ENCODE assay signal across 7 mouse cellular contexts in genomic region chr10:120111691-120112319, GRCm38 (mm10). TPM values are rescaled to one million over a fixed set of nuclear protein-coding genes. Genes with fewer than 3 reads are reported as not detected.
DNase-seq lines count a peak whose midpoint lies in the region; ATAC-seq and TF ChIP-seq lines count a peak whose summit lies in the region.

No protein-coding gene starts in this region.

- peak overlapping the region; percentile 86; the same call in 1 of the 2 replicates for H3K4me3 ChIP-seq in spleen, adult 2 months (ENCODE audit: extremely low read depth, insufficient read depth, insufficient read length)
- peak overlapping the region; percentile 78 for H3K4me3 ChIP-seq in forebrain, embryonic 10.5 days
- H3K4me3 ChIP-seq in liver, embryonic 12.5 days, result peak overlapping the region; percentile 79
- H3K4me3 ChIP-seq in stomach, postnatal 0 days (ENCODE audit: low read depth, low read length), result peak overlapping the region; percentile 60

- WGBS in spleen, adult 2 months, result 61% methylated on average over 3 of the region's 3 CpGs
- whole genome bisulfite sequencing in forebrain, embryonic 10.5 days, result 82% methylated on average over 3 of the region's 3 CpGs
- 71% methylated on average over 3 of the region's 3 CpGs for WGBS in liver, embryonic 12.5 days (ENCODE audit: insufficient replicate concordance)
- WGBS in stomach, postnatal 0 days, result 76% methylated on average over 3 of the region's 3 CpGs

- no peaks in the 10 kb centered on the region for H3K4me1 ChIP-seq in spleen, adult 2 months (ENCODE audit: control insufficient read depth, insufficient read depth, insufficient read length)
- H3K4me1 ChIP-seq in forebrain, embryonic 10.5 days, result peaks cover 13% of the 10 kb centered on the region
- H3K4me1 ChIP-seq in liver, embryonic 12.5 days, result peaks cover 18% of the 10 kb centered on the region
- no peaks in the 10 kb centered on the region for H3K4me1 ChIP-seq in stomach, postnatal 0 days (replicated peaks; ENCODE audit: control insufficient read depth, insufficient read depth)

- H3K4me2 ChIP-seq in liver, embryonic 12.5 days, result peak overlapping the region; percentile 78
- peak overlapping the region; percentile 74 for H3K4me2 ChIP-seq in stomach, postnatal 0 days (replicated peaks; ENCODE audit: low read depth)

- H3K27ac ChIP-seq in spleen, adult 2 months (ENCODE audit: insufficient read depth, low read length), result no peak overlapping the region
- H3K27ac ChIP-seq in forebrain, embryonic 10.5 days, result no peak overlapping the region
- peak overlapping the region; percentile 98 for H3K27ac ChIP-seq in liver, embryonic 12.5 days
- no peak overlapping the region for H3K27ac ChIP-seq in stomach, postnatal 0 days (replicated peaks)

- peak overlapping the region; percentile 85 for H3K9ac ChIP-seq in liver, embryonic 12.5 days
- no peak overlapping the region for H3K9ac ChIP-seq in stomach, postnatal 0 days (ENCODE audit: low read length)

- no peak for TF ChIP-seq POLR2A in spleen, adult 2 months (IDR thresholded peaks at IDR 0.05; ENCODE audit: low read depth, low read length)

- H3K9me3 ChIP-seq in forebrain, embryonic 10.5 days, result no peaks in the 10 kb centered on the region
- H3K9me3 ChIP-seq in liver, embryonic 12.5 days (replicated peaks), result no peaks in the 10 kb centered on the region
- no peaks in the 10 kb centered on the region for H3K9me3 ChIP-seq in stomach, postnatal 0 days (ENCODE audit: control insufficient read depth, low read length)

- peaks cover 3% of the 10 kb centered on the region; the same call in 1 of the 2 replicates for H3K36me3 ChIP-seq in spleen, adult 2 months (ENCODE audit: control insufficient read depth, insufficient read depth, low read length)
- H3K36me3 ChIP-seq in forebrain, embryonic 10.5 days (replicated peaks), result peaks cover 16% of the 10 kb centered on the region
- peaks cover 40% of the 10 kb centered on the region for H3K36me3 ChIP-seq in liver, embryonic 12.5 days
- H3K36me3 ChIP-seq in stomach, postnatal 0 days (ENCODE audit: control insufficient read depth, insufficient read depth, low read length), result no peaks in the 10 kb centered on the region; the same call in 1 of the 2 replicates

- ATAC-seq in liver, embryonic 12.5 days, result no peak
- no peak for ATAC-seq in stomach, postnatal 0 days (ENCODE audit: low FRiP score, low TSS enrichment)

- no peak for DNase-seq in spleen, adult 2 months (ENCODE audit: low read depth in 1 of 2, low spot score in 2 of 2)
- no peak for DNase-seq in spleen, adult 18-20 months
- no peak for DNase-seq in forebrain, embryonic 10.5 days (ENCODE audit: extremely low spot score, low spot score)
- DNase-seq in stomach, postnatal 0 days (ENCODE audit: low spot score), result no peak
- DNase-seq in gastrocnemius, postnatal 25 days, result no peak
- no peak for DNase-seq in gastrocnemius, postnatal 10 days

- TF ChIP-seq EP300 in stomach, postnatal 0 days (optimal IDR thresholded peaks at IDR 0.05), result no peak

- H3K27me3 ChIP-seq in spleen, adult 2 months (ENCODE audit: control insufficient read depth, insufficient read depth, low read length), result no peaks in the 10 kb centered on the region
- H3K27me3 ChIP-seq in forebrain, embryonic 10.5 days (ENCODE audit: poor library complexity, severe bottlenecking), result 0 out of 2 replicates have a peak, but pooled peaks cover 5% of the 10 kb centered on the region
- no peaks in the 10 kb centered on the region for H3K27me3 ChIP-seq in liver, embryonic 12.5 days (replicated peaks)
- no peaks in the 10 kb centered on the region for H3K27me3 ChIP-seq in stomach, postnatal 0 days (ENCODE audit: control insufficient read depth, insufficient read depth, low read length)

- no peak for TF ChIP-seq CTCF in spleen, adult 2 months (IDR thresholded peaks at IDR 0.05; ENCODE audit: extremely low read depth, insufficient read depth, insufficient read length, insufficient replicate concordance)
- peak; percentile 38 for TF ChIP-seq CTCF in stomach, postnatal 0 days (IDR thresholded peaks at IDR 0.05; ENCODE audit: low read depth)

RNA-seq across cellular contexts. Expression of gene Helb, which starts 1.0 kb away (rescaled TPM):
- polyA plus RNA-seq in spleen, adult 2 months (2012; rRNA removed), result 9.3 and 11.8 TPM in 2 replicates
- polyA plus RNA-seq in forebrain, embryonic 10.5 days (2016; fragmentation: Nextera tagmentation; extraction: Ambion mirVana), result 5.2 and 5.3 TPM in 2 replicates
- 10.0 and 10.7 TPM in 2 replicates for polyA plus RNA-seq in liver, embryonic 12.5 days (2016; fragmentation: Nextera tagmentation; extraction: Ambion mirVana)
- 2.7 and 3.1 TPM in 2 replicates for polyA plus RNA-seq in stomach, postnatal 0 days (2015; fragmentation: Nextera tagmentation; extraction: Ambion mirVana)
- total RNA-seq in gastrocnemius, postnatal 25 days (2021), result 1 to 10 TPM; 6.6 to 9.2 TPM
- 1 to 10 TPM; 7.2 to 7.5 TPM for total RNA-seq in gastrocnemius, postnatal 10 days (2021)
